Mouse (Mus musculus): ENCODE data around the gene P3h1. TPM values are rescaled to one million over a fixed set of nuclear protein-coding genes. Genes with fewer than 3 reads are reported as not detected.

Gene P3h1
- polyA plus RNA-seq, 1 experiment, result 42.4 TPM

- H3K4me2 ChIP-seq (ENCODE audit: low read depth), result no peak overlapping the region
- TF ChIP-seq MAX (IDR thresholded peaks at IDR 0.05; ENCODE audit: low read depth), result no peak
- no peak for TF ChIP-seq POLR2AphosphoS2 (IDR thresholded peaks at IDR 0.05; ENCODE audit: insufficient read length, low read depth)
- no peak for TF ChIP-seq MYOD1 (IDR thresholded peaks at IDR 0.05; ENCODE audit: control insufficient read depth in 1 of 3, insufficient read length in 2 of 3, low read depth in 2 of 3)
- TF ChIP-seq SRF (IDR thresholded peaks at IDR 0.05; ENCODE audit: control insufficient read depth, insufficient read length, low read depth), result no peak
- no peak for TF ChIP-seq TCF3 (IDR thresholded peaks at IDR 0.05; ENCODE audit: insufficient read length, low read depth)
- TF ChIP-seq TCF12 (IDR thresholded peaks at IDR 0.05; ENCODE audit: insufficient read depth, poor library complexity, severe bottlenecking), result no peak
- TF ChIP-seq CEBPB (IDR thresholded peaks at IDR 0.05; ENCODE audit: insufficient read depth, poor library complexity, severe bottlenecking), result no peak
- TF ChIP-seq REST (IDR thresholded peaks at IDR 0.05; ENCODE audit: insufficient read depth, insufficient read length), result no peak
- no peak for TF ChIP-seq E2F4 (IDR thresholded peaks at IDR 0.05; ENCODE audit: insufficient read depth)
- no peak for TF ChIP-seq MYOG (IDR thresholded peaks at IDR 0.05; ENCODE audit: control insufficient read depth in 1 of 3, insufficient read depth in 1 of 3, insufficient read length in 2 of 3, low read depth in 2 of 3)
- no peak overlapping the region for H3ac ChIP-seq (ENCODE audit: control insufficient read depth, insufficient read length)
- H3K79me2 ChIP-seq (ENCODE audit: control insufficient read depth, insufficient read depth), result no peaks in the 10 kb centered on the region
- H3K27me3 ChIP-seq (ENCODE audit: control insufficient read depth, insufficient read depth, insufficient read length), result no peaks in the 10 kb centered on the region
- H3K4me3 ChIP-seq, result no peak overlapping the region
- H3K36me3 ChIP-seq (ENCODE audit: control insufficient read depth, insufficient read depth), result peaks cover 3% of the 10 kb centered on the region
Measured at GRCm38 (mm10) chr4:119245961-119246360, 13.2 kb downstream of the P3h1 start.

DNA sequence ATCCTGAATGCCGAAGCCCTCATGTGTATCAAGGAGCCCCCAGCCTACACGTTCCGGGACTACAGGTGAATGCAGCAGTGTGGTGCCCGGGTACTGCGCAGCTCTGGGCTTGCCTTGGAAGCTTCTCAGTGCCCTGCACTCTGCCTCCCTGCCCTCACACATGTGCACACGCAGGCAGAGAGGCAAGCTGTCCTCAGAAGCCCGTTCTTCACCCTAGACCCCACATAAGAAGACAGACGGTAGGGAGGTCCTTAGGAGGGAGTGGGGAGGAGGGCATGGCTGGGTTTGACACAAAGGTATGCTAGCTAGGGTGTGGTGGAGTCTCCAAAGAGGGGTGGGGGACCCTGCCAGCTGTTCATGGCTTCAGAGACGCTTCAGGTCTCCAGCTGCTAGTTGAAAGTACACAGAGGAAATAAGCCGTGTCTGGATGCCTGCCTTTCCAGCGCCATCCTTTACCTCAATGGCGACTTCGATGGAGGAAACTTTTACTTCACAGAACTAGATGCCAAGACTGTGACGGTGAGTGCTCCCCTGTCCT is 14.0 kb downstream of the P3h1 start:
- no peaks in the 10 kb centered on the region for H3K79me2 ChIP-seq (ENCODE audit: control insufficient read depth, insufficient read depth)
- H3ac ChIP-seq (ENCODE audit: control insufficient read depth, insufficient read length), result no peak overlapping the region
- TF ChIP-seq CEBPB (IDR thresholded peaks at IDR 0.05; ENCODE audit: insufficient read depth, poor library complexity, severe bottlenecking), result no peak
- TF ChIP-seq TCF3 (IDR thresholded peaks at IDR 0.05; ENCODE audit: insufficient read length, low read depth), result no peak
- no peak for TF ChIP-seq REST (IDR thresholded peaks at IDR 0.05; ENCODE audit: insufficient read depth, insufficient read length)
- no peak for TF ChIP-seq MYOD1 (IDR thresholded peaks at IDR 0.05; ENCODE audit: control insufficient read depth in 1 of 3, insufficient read length in 2 of 3, low read depth in 2 of 3)
- TF ChIP-seq POLR2AphosphoS2 (IDR thresholded peaks at IDR 0.05; ENCODE audit: insufficient read length, low read depth), result no peak
- no peak for TF ChIP-seq POLR2A (IDR thresholded peaks at IDR 0.05; ENCODE audit: insufficient read length, low read depth)
- TF ChIP-seq E2F4 (IDR thresholded peaks at IDR 0.05; ENCODE audit: insufficient read depth), result no peak
- no peak for TF ChIP-seq TCF12 (IDR thresholded peaks at IDR 0.05; ENCODE audit: insufficient read depth, poor library complexity, severe bottlenecking)
- TF ChIP-seq SRF (IDR thresholded peaks at IDR 0.05; ENCODE audit: control insufficient read depth, insufficient read length, low read depth), result no peak
- no peak for TF ChIP-seq MAX (IDR thresholded peaks at IDR 0.05; ENCODE audit: low read depth)
- TF ChIP-seq USF1 (IDR thresholded peaks at IDR 0.05; ENCODE audit: low read depth), result no peak
- TF ChIP-seq MYOG (IDR thresholded peaks at IDR 0.05; ENCODE audit: control insufficient read depth in 1 of 3, insufficient read depth in 1 of 3, insufficient read length in 2 of 3, low read depth in 2 of 3), result no peak
- no peak overlapping the region for H3K4me3 ChIP-seq
- peaks cover 3% of the 10 kb centered on the region for H3K36me3 ChIP-seq (ENCODE audit: control insufficient read depth, insufficient read depth)
- no peaks in the 10 kb centered on the region for H3K27me3 ChIP-seq (ENCODE audit: control insufficient read depth, insufficient read depth, insufficient read length)
- H3K4me2 ChIP-seq (ENCODE audit: low read depth), result no peak overlapping the region

DNA sequence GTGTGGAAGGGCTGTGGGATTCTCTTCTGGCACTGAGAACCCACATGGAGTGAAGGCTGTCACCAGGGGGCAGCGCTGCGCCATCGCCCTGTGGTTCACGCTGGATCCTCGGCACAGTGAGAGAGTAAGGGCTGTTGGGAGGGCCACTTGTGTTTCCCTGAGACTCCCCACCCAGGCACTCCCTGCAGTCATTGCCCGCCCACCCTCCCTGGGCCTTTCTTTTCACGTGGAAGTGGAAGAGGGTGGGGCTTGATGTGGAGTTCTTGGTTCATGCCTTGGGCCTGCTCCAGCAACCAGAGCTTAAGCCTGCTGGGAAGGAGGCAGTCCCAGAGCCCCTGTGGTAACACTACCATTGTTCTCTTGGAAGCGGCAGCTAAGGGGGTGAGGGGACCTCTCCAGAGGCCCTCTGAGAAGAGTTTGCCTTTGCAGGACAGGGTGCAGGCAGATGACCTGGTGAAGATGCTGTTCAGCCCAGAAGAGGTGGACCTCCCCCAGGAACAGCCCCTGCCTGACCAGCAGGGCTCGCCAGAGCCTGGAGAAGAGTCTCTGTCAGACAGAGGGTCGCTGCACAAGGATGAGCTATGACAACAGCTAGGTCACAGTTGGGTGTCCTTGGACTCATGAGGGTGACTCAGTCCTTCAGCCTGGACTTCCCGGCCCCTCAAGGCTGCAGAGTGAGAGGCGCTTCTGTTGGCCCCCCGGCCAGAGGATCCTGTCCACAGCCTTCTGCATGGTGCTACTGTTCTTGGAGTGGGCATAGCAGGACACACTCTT is 14.9 kb downstream of the P3h1 start:
- Histone ChIP-seq H3ac (ENCODE audit: control insufficient read depth, insufficient read length) (no peak overlapping the region), H3K27me3 (ENCODE audit: control insufficient read depth, insufficient read depth, insufficient read length) (no peaks in the 10 kb centered on the region), H3K79me2 (ENCODE audit: control insufficient read depth, insufficient read depth) (no peaks in the 10 kb centered on the region), H3K4me2 (ENCODE audit: low read depth) (no peak overlapping the region), H3K4me3 (no peak overlapping the region), H3K36me3 (ENCODE audit: control insufficient read depth, insufficient read depth) (no peaks in the 10 kb centered on the region)
- TF ChIP-seq USF1 (IDR thresholded peaks at IDR 0.05; ENCODE audit: low read depth) (no peak), REST (IDR thresholded peaks at IDR 0.05; ENCODE audit: insufficient read depth, insufficient read length) (no peak), SRF (IDR thresholded peaks at IDR 0.05; ENCODE audit: control insufficient read depth, insufficient read length, low read depth) (no peak), MAX (IDR thresholded peaks at IDR 0.05; ENCODE audit: low read depth) (no peak), POLR2A (IDR thresholded peaks at IDR 0.05; ENCODE audit: insufficient read length, low read depth) (no peak), MYOG (IDR thresholded peaks at IDR 0.05; ENCODE audit: control insufficient read depth in 1 of 3, insufficient read depth in 1 of 3, insufficient read length in 2 of 3, low read depth in 2 of 3) (no peak), TCF3 (IDR thresholded peaks at IDR 0.05; ENCODE audit: insufficient read length, low read depth) (no peak), TCF12 (IDR thresholded peaks at IDR 0.05; ENCODE audit: insufficient read depth, poor library complexity, severe bottlenecking) (no peak), CEBPB (IDR thresholded peaks at IDR 0.05; ENCODE audit: insufficient read depth, poor library complexity, severe bottlenecking) (no peak), E2F4 (IDR thresholded peaks at IDR 0.05; ENCODE audit: insufficient read depth) (no peak)

- H3K27me3 ChIP-seq (ENCODE audit: control insufficient read depth, insufficient read depth, insufficient read length), result no peaks in the 10 kb centered on the region
- H3K36me3 ChIP-seq (ENCODE audit: control insufficient read depth, insufficient read depth), result no peaks in the 10 kb centered on the region
- TF ChIP-seq MAX (IDR thresholded peaks at IDR 0.05; ENCODE audit: low read depth) (no peak), TCF3 (IDR thresholded peaks at IDR 0.05; ENCODE audit: insufficient read length, low read depth) (no peak), POLR2AphosphoS2 (IDR thresholded peaks at IDR 0.05; ENCODE audit: insufficient read length, low read depth) (no peak), REST (IDR thresholded peaks at IDR 0.05; ENCODE audit: insufficient read depth, insufficient read length) (no peak), TCF12 (IDR thresholded peaks at IDR 0.05; ENCODE audit: insufficient read depth, poor library complexity, severe bottlenecking) (no peak), CEBPB (IDR thresholded peaks at IDR 0.05; ENCODE audit: insufficient read depth, poor library complexity, severe bottlenecking) (no peak), MYOD1 (IDR thresholded peaks at IDR 0.05; ENCODE audit: control insufficient read depth in 1 of 3, insufficient read length in 2 of 3, low read depth in 2 of 3) (no peak), MYOG (IDR thresholded peaks at IDR 0.05; ENCODE audit: control insufficient read depth in 1 of 3, insufficient read depth in 1 of 3, insufficient read length in 2 of 3, low read depth in 2 of 3) (no peak), SRF (IDR thresholded peaks at IDR 0.05; ENCODE audit: control insufficient read depth, insufficient read length, low read depth) (no peak), E2F4 (IDR thresholded peaks at IDR 0.05; ENCODE audit: insufficient read depth) (no peak), POLR2A (IDR thresholded peaks at IDR 0.05; ENCODE audit: insufficient read length, low read depth) (no peak), USF1 (IDR thresholded peaks at IDR 0.05; ENCODE audit: low read depth) (no peak)
- no peak overlapping the region for H3K4me3 ChIP-seq
- H3ac ChIP-seq (ENCODE audit: control insufficient read depth, insufficient read length), result no peak overlapping the region
- no peaks in the 10 kb centered on the region for H3K79me2 ChIP-seq (ENCODE audit: control insufficient read depth, insufficient read depth)
- no peak overlapping the region for H3K4me2 ChIP-seq (ENCODE audit: low read depth)
Measured at GRCm38 (mm10) chr4:119248407-119248965, 15.8 kb downstream of the P3h1 start.

Measured in myocyte (in vitro differentiated cells).